Mouse (Mus musculus): Measurements from ENCODE around the gene Gm5475.

GRCm38 (mm10) chr15:100451245-100451644 lies 29.3 kb downstream of the Gm5475 start:
- TF ChIP-seq CTCF (IDR thresholded peaks at IDR 0.05; ENCODE audit: borderline replicate concordance, extremely low read depth, insufficient read depth, insufficient read length) (no peak), POLR2A (IDR thresholded peaks at IDR 0.05; ENCODE audit: borderline replicate concordance, extremely low read depth, insufficient read depth, insufficient read length, poor library complexity, severe bottlenecking) (no peak)
